Mouse (Mus musculus) spleen, adult 2 months (tissue): ENCODE results near the gene Micall1. TPM values are rescaled to one million over a fixed set of nuclear protein-coding genes. Genes with fewer than 3 reads are reported as not detected.

Experiments used
- DNase-seq, 2 experiments: peaks; one replicate each; pipeline versions ENCODE4 v3.0.0 to v3.0.0-alpha.2; 2012 to 2021; ENCODE audit warnings: low spot score in 2 of 2, low read depth in 1 of 2
- H3K27ac ChIP-seq: fragments of 200-500 bp; 2 replicates; pipeline ENCODE4 v1.5.1; 2012; ENCODE audit warnings: low read length, inconsistent platforms; ENCODE audit not compliant: insufficient read depth
- H3K27me3 ChIP-seq: fragments of 200-500 bp; 2 replicates; pipeline ENCODE4 v1.6.1; 2012; ENCODE audit warnings: mild to moderate bottlenecking, moderate library complexity, low read length, inconsistent platforms; ENCODE audit not compliant: control insufficient read depth, insufficient read depth
- H3K36me3 ChIP-seq: fragments of 200-500 bp; 2 replicates; pipeline ENCODE4 v1.6.1; 2012; ENCODE audit warnings: mild to moderate bottlenecking, low read length, inconsistent platforms; ENCODE audit not compliant: control insufficient read depth, insufficient read depth
- H3K4me1 ChIP-seq: fragments of 200-500 bp; 2 replicates; pipeline ENCODE4 v1.6.1; 2011; ENCODE audit warnings: inconsistent platforms; ENCODE audit not compliant: control insufficient read depth, insufficient read depth, insufficient read length
- H3K4me3 ChIP-seq: fragments of 200-500 bp; 2 replicates; pipeline ENCODE4 v1.5.1; 2011; ENCODE audit warnings: mild to moderate bottlenecking, inconsistent platforms; ENCODE audit not compliant: insufficient read depth, insufficient read length; ENCODE audit errors: extremely low read depth
- CTCF ChIP-seq: fragments of 200-500 bp; IDR thresholded peaks from 2 replicates; pipeline ENCODE4 v1.5.1; 2011; ENCODE audit warnings: mild to moderate bottlenecking, inconsistent platforms; ENCODE audit not compliant: insufficient read depth, insufficient read length, insufficient replicate concordance; ENCODE audit errors: extremely low read depth
- POLR2A ChIP-seq: fragments of 200-500 bp; IDR thresholded peaks from 2 replicates; pipeline ENCODE4 v1.6.1; 2011; ENCODE audit warnings: low read depth, low read length, inconsistent platforms
- WGBS: fragments of 180-500 bp; shearing (Covaris S2); methylation state at CpG from one replicate; pipeline ENCODE4 v1.1.7; 2018; 5-methylcytosine and 5-hydroxymethylcytosine counted together
- polyA plus RNA-seq: library from polyadenylated mRNA; depleted of rRNA; stranded (reverse); fragments of >200 nt; gene quantifications from 2 replicates; pipeline ENCODE4 v1.2.3, GENCODE M21; 2012

Gene Micall1
- polyA plus RNA-seq, 1 experiment = 20.0 TPM

GRCm38 (mm10) chr15:79135783-79136575, 27.3 kb downstream of the Micall1 start:
- 78% methylated on average over 11 of the region's 11 CpGs for WGBS
- TF ChIP-seq CTCF (no peak), POLR2A (no peak)
- Histone ChIP-seq H3K4me1 (no peaks in the 10 kb centered on the region), H3K4me3 (no peak overlapping the region), H3K36me3 (peaks cover 20% of the 10 kb centered on the region), H3K27ac (no peak overlapping the region), H3K27me3 (no peaks in the 10 kb centered on the region)
- no peak for DNase-seq

GRCm38 (mm10) chr15:79139640-79140039, 30.9 kb downstream of the Micall1 start:
- Histone ChIP-seq H3K27me3 (no peaks in the 10 kb centered on the region), H3K27ac (no peak overlapping the region), H3K4me1 (no peaks in the 10 kb centered on the region), H3K36me3 (peaks cover 2% of the 10 kb centered on the region; the same call in 1 of the 2 replicates), H3K4me3 (no peak overlapping the region)
- no peak for DNase-seq
- WGBS = 58% methylated on average over 10 of the region's 10 CpGs
- TF ChIP-seq CTCF (no peak; the same call in 1 of the 2 replicates), POLR2A (no peak)

DNA sequence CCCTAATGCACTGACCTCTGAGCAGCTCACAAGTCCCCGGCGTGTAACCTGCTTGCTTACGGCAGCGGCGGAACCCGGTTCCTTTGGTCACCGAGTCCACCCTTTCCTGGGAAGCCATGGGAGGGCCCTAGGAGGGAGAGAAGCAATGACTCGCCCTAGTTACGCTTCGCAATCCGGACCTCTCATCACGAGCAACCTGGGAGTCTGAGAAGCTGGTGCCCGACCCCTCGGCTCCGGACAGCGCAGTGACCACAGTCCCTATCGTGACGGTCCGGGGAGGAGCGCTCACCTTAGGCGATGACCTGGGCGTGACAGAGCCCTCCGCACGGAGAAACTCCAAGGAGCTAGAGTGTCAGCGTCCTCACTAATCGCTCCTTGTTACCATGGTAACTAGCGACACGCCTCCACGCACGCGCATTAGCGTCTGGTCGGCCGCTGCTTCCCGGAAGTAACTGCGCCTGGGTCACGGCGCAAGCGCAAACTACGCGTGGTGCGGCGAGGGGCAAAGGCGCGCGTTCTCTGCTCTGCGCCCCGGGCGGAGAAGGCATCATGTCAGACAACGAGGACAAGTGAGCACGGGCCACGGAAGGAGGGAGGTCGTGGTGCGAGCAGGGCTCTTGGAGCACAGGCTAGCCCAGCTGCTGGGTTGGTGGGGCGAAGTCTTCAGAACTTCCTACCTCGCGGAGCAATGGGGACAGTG, 32.3 kb downstream of the Micall1 start, which contains the start of the genes Polr2f and 1700088E04Rik:
Polr2f (plus strand) TSS at position 144 of the 700 bp plus-strand sequence.
1700088E04Rik (minus strand) TSS at position 388 of the 700 bp plus-strand sequence.
- WGBS = under 1% methylated on average over 57 of the region's 57 CpGs
- H3K4me1 ChIP-seq = no peaks in the 10 kb centered on the region
- peak; percentile 80 to 92 for DNase-seq
- H3K4me3 ChIP-seq = peak within 1 kb of the TSS; percentile 97
- TF ChIP-seq POLR2A = peak; percentile 86
- no peak for TF ChIP-seq CTCF
- H3K27me3 ChIP-seq = no peaks in the 10 kb centered on the region
- H3K27ac ChIP-seq = no peak within 1 kb of the TSS
- H3K36me3 ChIP-seq = peaks cover 6% of the 10 kb centered on the region

GRCm38 (mm10) chr15:79141566-79141917, 32.8 kb downstream of the Micall1 start:
- no peak for DNase-seq
- under 1% methylated on average over 7 of the region's 7 CpGs for whole genome bisulfite sequencing
- no peaks in the 10 kb centered on the region for H3K27me3 ChIP-seq
- peaks cover 10% of the 10 kb centered on the region for H3K36me3 ChIP-seq
- TF ChIP-seq POLR2A (no peak), CTCF (no peak)
- H3K4me3 ChIP-seq = peak overlapping the region; percentile 97
- H3K4me1 ChIP-seq = no peaks in the 10 kb centered on the region
- H3K27ac ChIP-seq = no peak overlapping the region

DNA sequence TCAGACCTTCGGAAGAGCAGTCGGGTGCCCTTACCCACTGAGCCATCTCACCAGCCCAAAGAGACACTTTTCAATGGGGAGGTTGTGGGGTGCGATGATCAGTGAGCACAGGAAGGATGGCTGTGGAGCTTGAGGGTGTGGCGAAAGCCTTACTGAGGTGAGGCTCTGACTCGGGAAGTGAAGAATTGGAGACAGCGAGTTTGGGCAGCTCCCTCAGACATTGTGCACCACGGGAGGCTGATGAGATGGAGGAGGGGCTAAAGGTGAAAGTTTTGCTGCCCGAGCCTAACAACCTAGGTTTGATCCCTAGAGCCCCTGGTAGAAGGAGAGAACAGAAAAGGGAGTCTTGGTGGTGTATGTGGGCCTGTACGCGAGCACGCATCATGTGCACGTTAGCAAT, 34.6 kb downstream of the Micall1 start:
- WGBS = 86% methylated on average over 12 of the region's 12 CpGs
- H3K36me3 ChIP-seq = peaks cover 18% of the 10 kb centered on the region
- TF ChIP-seq CTCF (no peak), POLR2A (no peak)
- H3K4me3 ChIP-seq = no peak overlapping the region
- no peaks in the 10 kb centered on the region for H3K27me3 ChIP-seq
- H3K4me1 ChIP-seq = no peaks in the 10 kb centered on the region
- no peak for DNase-seq
- no peak overlapping the region for H3K27ac ChIP-seq

- Histone ChIP-seq H3K4me3 (no peak overlapping the region), H3K27me3 (no peaks in the 10 kb centered on the region), H3K4me1 (no peaks in the 10 kb centered on the region), H3K36me3 (peaks cover 18% of the 10 kb centered on the region), H3K27ac (no peak overlapping the region)
- TF ChIP-seq POLR2A (no peak), CTCF (no peak)
- WGBS = 44% methylated on average over 8 of the region's 8 CpGs
- no peak for DNase-seq
These were observed 35.3 kb downstream of the Micall1 start for GRCm38 (mm10) chr15:79144021-79144420.
